Mouse (Mus musculus) E14TG2a.4 (cell line): ENCODE measurements around the gene Sdhd.

ENCODE experiments used
- CTCF ChIP-seq: conservative IDR thresholded peaks from 2 replicates; pipeline ENCODE4 v1.5.1; 2014; ENCODE audit warnings: low read length
- POU5F1 ChIP-seq: IDR thresholded peaks from 2 replicates; pipeline ENCODE4 v1.6.1; 2014; ENCODE audit warnings: low read length, borderline replicate concordance

- no peak for TF ChIP-seq CTCF
- no peak for TF ChIP-seq POU5F1
These were observed 54.7 kb downstream of the Sdhd start for GRCm38 (mm10) chr9:50548936-50549335.
